Mouse (Mus musculus) pancreas, adult 10 weeks (tissue): ENCODE results near the gene Gm12794. TPM values are rescaled to one million over a fixed set of nuclear protein-coding genes. Genes with fewer than 3 reads are reported as not detected.

ENCODE experiments used
- polyA plus RNA-seq: library from polyadenylated mRNA; stranded (reverse); fragments of 350-450 nt; fragmentation: Illumina TruSeq; extraction: RNeasy Lipid Tissue Mini Kit (QIAGEN cat#74804); gene quantifications from one replicate; pipeline ENCODE4 v1.2.3, GENCODE M21; 2015; ENCODE audit warnings: low read depth, low replicate concordance; ENCODE audit not compliant: insufficient read depth

The Gm12794 gene
- not detected for polyA plus RNA-seq

DNA sequence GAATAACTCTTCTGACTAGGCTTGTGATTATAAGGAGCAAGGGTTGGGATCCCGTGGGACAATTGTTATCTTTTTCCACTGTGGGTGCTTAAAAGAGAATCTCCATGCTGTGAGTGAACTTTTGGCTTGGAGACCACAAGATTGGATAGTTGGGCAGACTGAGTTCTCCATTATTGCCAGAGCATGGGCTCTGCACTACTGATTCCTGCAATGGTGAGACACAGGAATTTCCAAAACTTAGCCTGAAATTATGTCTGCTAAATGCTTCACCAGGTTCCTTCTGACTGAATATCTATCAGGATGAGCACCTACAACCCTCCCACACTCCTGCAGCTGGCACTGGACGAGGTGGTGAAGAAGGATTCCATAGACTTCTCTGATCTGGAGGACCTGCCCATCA, at the start of gene Gm12794:
Gm12794 (plus strand) TSS at position 301 of the 400 bp plus-strand sequence.

DNA sequence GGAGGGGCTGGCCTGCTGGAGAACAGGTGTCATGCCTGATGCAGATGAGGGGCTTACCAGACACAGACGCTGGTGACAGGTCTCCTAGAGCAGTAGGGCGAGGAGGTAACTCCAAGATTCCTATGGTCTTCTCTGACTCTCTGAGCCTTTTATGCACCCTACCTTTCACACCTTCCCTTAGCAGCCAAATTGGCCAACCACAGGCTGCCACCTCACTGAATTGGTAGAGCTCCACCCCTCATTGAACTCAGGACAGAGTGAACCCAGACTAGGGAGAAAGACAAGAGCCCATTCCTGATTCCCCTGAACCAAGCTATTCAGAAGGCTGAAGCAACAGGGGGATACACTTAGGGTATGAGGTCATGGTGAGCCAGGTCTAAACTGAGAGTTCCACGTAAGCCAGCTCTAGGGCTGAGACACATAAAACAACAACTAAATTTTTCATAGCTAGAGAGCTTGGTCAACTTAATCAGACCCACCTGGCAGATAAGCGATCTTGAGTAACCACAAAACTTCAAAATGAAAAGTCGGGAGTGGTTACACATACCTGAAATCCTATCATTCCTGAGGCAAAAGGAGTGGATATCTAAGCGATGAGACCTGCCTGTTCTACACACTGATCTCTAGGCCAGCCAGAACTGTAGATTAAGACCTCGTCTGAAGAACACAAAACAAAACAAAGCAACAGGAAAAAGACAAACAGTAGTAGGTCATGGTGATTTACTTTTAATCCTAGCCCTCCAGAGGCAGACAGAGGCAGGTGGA, 46.4 kb upstream of the Gm12794 start, which contains the start of gene C130073F10Rik:
C130073F10Rik (minus strand) TSS at position 134 of the 765 bp plus-strand sequence.

DNA sequence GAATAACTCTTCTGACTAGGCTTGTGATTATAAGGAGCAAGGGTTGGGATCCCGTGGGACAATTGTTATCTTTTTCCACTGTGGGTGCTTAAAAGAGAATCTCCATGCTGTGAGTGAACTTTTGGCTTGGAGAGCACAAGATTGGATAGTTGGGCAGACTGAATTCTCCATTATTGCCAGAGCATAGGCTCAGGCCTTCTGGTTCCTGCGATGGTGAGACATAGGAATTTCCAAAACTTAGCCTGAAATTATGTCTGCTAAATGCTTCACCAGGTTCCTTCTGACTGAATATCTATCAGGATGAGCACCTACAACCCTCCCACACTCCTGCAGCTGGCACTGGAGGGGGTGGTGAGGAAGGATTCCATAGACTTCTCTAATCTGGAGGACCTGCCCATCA, 31.4 kb upstream of the Gm12794 start, which contains the start of gene Gm12800:
Gm12800 (plus strand) TSS at position 301 of the 400 bp plus-strand sequence.

DNA sequence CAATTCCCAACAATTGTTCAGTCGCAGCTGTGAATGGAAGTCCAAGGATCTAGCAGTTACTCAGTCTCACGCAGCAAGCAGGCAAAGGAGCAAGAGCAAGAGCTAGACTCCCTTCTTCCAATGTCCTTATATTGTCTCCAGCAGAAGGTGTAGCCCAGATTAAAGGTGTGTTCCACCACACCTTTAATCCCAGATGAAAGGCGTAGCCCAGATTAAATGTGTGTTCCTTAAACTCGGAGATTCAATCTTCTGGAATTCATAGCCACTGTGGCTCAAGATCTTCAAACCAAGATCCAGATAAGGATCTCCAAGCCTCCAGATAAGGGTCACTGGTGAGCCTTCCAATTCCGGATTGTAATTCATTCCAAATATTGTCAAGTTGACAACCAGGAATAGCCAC, 40.7 kb downstream of the Gm12794 start, which contains the start of gene Gm12790:
Gm12790 (minus strand) TSS at position 101 of the 400 bp plus-strand sequence.

DNA sequence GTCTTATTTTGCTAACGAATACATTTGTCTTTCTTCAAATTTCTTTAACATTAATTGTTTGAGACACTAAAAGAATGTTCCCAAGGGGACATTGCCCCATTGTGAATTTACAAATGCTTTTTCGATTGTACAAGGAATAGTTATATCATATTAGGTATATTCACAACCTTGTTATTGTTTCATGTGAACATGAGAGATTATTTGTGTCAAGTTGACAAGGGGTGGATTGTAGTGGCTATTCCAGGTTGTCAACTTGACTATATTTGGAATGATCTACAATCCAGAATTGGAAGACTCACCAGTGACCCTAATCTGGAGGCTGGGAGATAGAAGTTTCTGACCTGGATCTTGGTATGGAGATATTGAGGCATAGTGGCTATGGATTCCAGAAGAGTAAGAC, 46.1 kb downstream of the Gm12794 start, which contains the start of gene Gm12789:
Gm12789 (plus strand) TSS at position 301 of the 400 bp plus-strand sequence.

Other genes with a start within 250 kb of the Gm12794 start
- 5.8 TPM for gene Lepr, start 223.0 kb upstream of the Gm12794 start, polyA plus RNA-seq
- not detected for gene B020004J07Rik, start 96.4 kb upstream of the Gm12794 start, polyA plus RNA-seq
- gene C130073F10Rik, start 46.6 kb upstream of the Gm12794 start, polyA plus RNA-seq, result not detected
- not detected for gene Gm12800, start 31.3 kb upstream of the Gm12794 start, polyA plus RNA-seq
- not detected for gene Gm12790, start 40.6 kb downstream of the Gm12794 start, polyA plus RNA-seq
- gene Gm12789, start 46.2 kb downstream of the Gm12794 start, polyA plus RNA-seq, result not detected
- 4.7 TPM for gene Pde4b, start 147.1 kb downstream of the Gm12794 start, polyA plus RNA-seq